ENCODE assay signal across 15 mouse cellular contexts in the genomic region with DNA sequence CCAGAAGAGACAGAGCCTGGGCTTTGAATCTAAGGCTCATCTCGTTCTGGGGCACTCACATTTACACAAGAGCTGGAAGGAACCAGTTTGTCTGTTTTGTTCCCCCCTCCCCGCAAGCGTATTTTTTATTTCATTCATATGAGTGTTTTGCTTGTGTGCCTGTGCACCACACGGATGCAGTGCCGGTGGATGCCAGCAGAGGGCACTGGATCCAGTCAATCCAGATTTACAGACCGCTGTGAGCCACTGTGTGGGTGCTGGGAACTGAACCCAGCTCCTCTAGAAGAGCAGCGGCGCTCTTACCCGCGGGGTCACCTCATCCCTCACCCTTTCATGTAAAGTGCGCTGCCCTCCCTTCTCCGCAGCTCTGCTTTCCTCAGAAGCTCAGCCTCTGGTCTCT. TPM values are rescaled to one million over a fixed set of nuclear protein-coding genes. Genes with fewer than 3 reads are reported as not detected.
DNase-seq lines count a peak whose midpoint lies in the region; ATAC-seq and TF ChIP-seq lines count a peak whose summit lies in the region.
"Had no signal": no experiment of that assay in that cellular context is flagged by ENCODE, and none has a peak within 500 bp of the region (broad histone marks: within the 10 kb centered on the region; RNA-seq: fewer than 3 reads in every experiment).

No protein-coding gene starts in this region.

- no peak overlapping the region for H3K27ac ChIP-seq in liver, adult 2 months (replicated peaks; ENCODE audit: insufficient read depth, low read depth, low read length)
- H3K27ac ChIP-seq in liver, embryonic 11.5 days (ENCODE audit: low read depth, low read length) = no peak overlapping the region
- peak overlapping the region; percentile 79; the same call in 1 of the 2 replicates for H3K27ac ChIP-seq in intestine, embryonic 15.5 days
- H3K27ac ChIP-seq: embryonic facial prominence, embryonic 12.5 days; hindbrain, embryonic 15.5 days had no signal

- TF ChIP-seq POLR2A in liver, adult 2 months (IDR thresholded peaks at IDR 0.05; ENCODE audit: extremely low read depth, insufficient read depth, low read length) = no peak

- H3K9ac ChIP-seq in liver, adult 2 months (ENCODE audit: low read depth, low read length) = no peak overlapping the region
- no peak overlapping the region for H3K9ac ChIP-seq in liver, embryonic 11.5 days (ENCODE audit: low read depth, low read length)
- no peak overlapping the region for H3K9ac ChIP-seq in intestine, embryonic 15.5 days
- H3K9ac ChIP-seq: embryonic facial prominence, embryonic 12.5 days; hindbrain, embryonic 15.5 days had no signal

- no peaks in the 10 kb centered on the region for H3K27me3 ChIP-seq in liver, adult 2 months (ENCODE audit: control insufficient read depth, insufficient read depth, low read length)
- no peaks in the 10 kb centered on the region for H3K27me3 ChIP-seq in liver, embryonic 11.5 days (replicated peaks; ENCODE audit: control insufficient read depth, insufficient read depth, low read length)
- H3K27me3 ChIP-seq in intestine, embryonic 15.5 days (replicated peaks) = no peaks in the 10 kb centered on the region

- no peak for ATAC-seq in liver, embryonic 11.5 days (replicated peaks; ENCODE audit: low FRiP score)
- ATAC-seq in intestine, embryonic 15.5 days = no peak
- ATAC-seq: forebrain, embryonic 16.5 days had no signal

- H3K9me3 ChIP-seq in liver, embryonic 11.5 days (ENCODE audit: control insufficient read depth, low read length) = peaks cover 2% of the 10 kb centered on the region; the same call in 1 of the 2 replicates
- H3K9me3 ChIP-seq in intestine, embryonic 15.5 days = no peaks in the 10 kb centered on the region
- H3K9me3 ChIP-seq: embryonic facial prominence, embryonic 12.5 days; hindbrain, embryonic 15.5 days had no signal

- peaks cover 1% of the 10 kb centered on the region; the same call in 1 of the 2 replicates for H3K79me2 ChIP-seq in liver, adult 2 months (ENCODE audit: control insufficient read depth, insufficient read depth, low read length)

- no peaks in the 10 kb centered on the region for H3K36me3 ChIP-seq in liver, adult 2 months (ENCODE audit: control insufficient read depth, insufficient read depth, low read length)
- no peaks in the 10 kb centered on the region for H3K36me3 ChIP-seq in liver, embryonic 11.5 days (ENCODE audit: control insufficient read depth, insufficient read depth, low read length)
- no peaks in the 10 kb centered on the region for H3K36me3 ChIP-seq in intestine, embryonic 15.5 days
- H3K36me3 ChIP-seq: embryonic facial prominence, embryonic 12.5 days; hindbrain, embryonic 15.5 days had no signal

- 88% methylated on average over 12 of the region's 12 CpGs for WGBS in liver, adult 2 months
- 72% methylated on average over 12 of the region's 12 CpGs for WGBS in liver, embryonic 11.5 days
- 79% methylated on average over 12 of the region's 12 CpGs for WGBS in intestine, embryonic 15.5 days

- peaks cover 2% of the 10 kb centered on the region for H3K4me1 ChIP-seq in liver, adult 2 months (ENCODE audit: control insufficient read depth, insufficient read depth, low read length)
- peaks cover 5% of the 10 kb centered on the region for H3K4me1 ChIP-seq in liver, embryonic 11.5 days (replicated peaks; ENCODE audit: control insufficient read depth, insufficient read depth, low read length)
- H3K4me1 ChIP-seq in intestine, embryonic 15.5 days (replicated peaks) = peaks cover 24% of the 10 kb centered on the region

- peak; percentile 49 for TF ChIP-seq CTCF in liver, adult 2 months (IDR thresholded peaks at IDR 0.05; ENCODE audit: low read depth, low read length)

- no peak overlapping the region for H3K4me2 ChIP-seq in liver, embryonic 11.5 days
- H3K4me2 ChIP-seq in intestine, embryonic 15.5 days (replicated peaks) = no peak overlapping the region
- H3K4me2 ChIP-seq: embryonic facial prominence, embryonic 12.5 days; hindbrain, embryonic 15.5 days had no signal

- DNase-seq in liver, adult 2 months (ENCODE audit: extremely low read depth, low read depth, low spot score) = no peak
- DNase-seq in liver, embryonic 11.5 days (ENCODE audit: low spot score) = no peak
- peak; percentile 32 to 35 for DNase-seq in B cell, adult 2 months
- DNase-seq in ES-CJ7 (ENCODE audit: low read depth, low spot score) = peak; percentile 79
- DNase-seq in urinary bladder, postnatal 4 days (ENCODE audit: low spot score in 2 of 2) = no peak
- DNase-seq in urinary bladder, adult 2 months (ENCODE audit: low spot score) = no peak
- DNase-seq: cerebellum, postnatal 14 days; gastrocnemius, postnatal 36 days; kidney, postnatal 36 days; lung, postnatal 4 days had no signal

- H3K4me3 ChIP-seq in liver, adult 2 months (ENCODE audit: insufficient read depth, low read depth, low read length) = no peak overlapping the region
- no peak overlapping the region for H3K4me3 ChIP-seq in liver, embryonic 11.5 days (ENCODE audit: low read depth, low read length)
- H3K4me3 ChIP-seq in intestine, embryonic 15.5 days (replicated peaks) = no peak overlapping the region
- H3K4me3 ChIP-seq: embryonic facial prominence, embryonic 12.5 days; hindbrain, embryonic 15.5 days had no signal

RNA-seq across cellular contexts. Expression of a gene that starts 1.3 kb away (rescaled TPM):
- total RNA-seq in liver, adult 2 months (2014; rRNA removed) = 23.1 and 30.1 TPM in 2 replicates
- 77.2 and 79.8 TPM in 2 replicates for polyA plus RNA-seq in liver, adult 2 months (2012; rRNA removed)
- polyA plus RNA-seq in liver, embryonic 11.5 days (2014; fragmentation: Nextera tagmentation; extraction: Ambion mirVana) = 56.8 and 58.1 TPM in 2 replicates
- 67.0 and 76.6 TPM in 2 replicates for polyA plus RNA-seq in intestine, embryonic 15.5 days (2015; fragmentation: Nextera tagmentation; extraction: Ambion mirVana)
- polyA plus RNA-seq in urinary bladder, adult 2 months (2012; rRNA removed) = 73.2 and 82.1 TPM in 2 replicates

RNA-seq across cellular contexts. Expression of a gene that starts 35.5 kb away (rescaled TPM):
- total RNA-seq in liver, adult 2 months (2014; rRNA removed) = not detected in 2 replicates
- polyA plus RNA-seq in liver, adult 2 months (2012; rRNA removed) = 0.04 TPM in 1 of 2 replicates, not detected in the other
- 0.12 and 0.30 TPM in 2 replicates for polyA plus RNA-seq in liver, embryonic 11.5 days (2014; fragmentation: Nextera tagmentation; extraction: Ambion mirVana)
- polyA plus RNA-seq in intestine, embryonic 15.5 days (2015; fragmentation: Nextera tagmentation; extraction: Ambion mirVana) = 0.24 and 0.37 TPM in 2 replicates
- 18.8 and 20.0 TPM in 2 replicates for polyA plus RNA-seq in urinary bladder, adult 2 months (2012; rRNA removed)
- total RNA-seq: gastrocnemius, postnatal 36 days; neutrophil, adult 5-6 weeks had no signal

RNA-seq across cellular contexts. Expression of a gene that starts 56.0 kb away (rescaled TPM):
- total RNA-seq in liver, adult 2 months (2014; rRNA removed) = 1.9 and 2.4 TPM in 2 replicates
- polyA plus RNA-seq in liver, adult 2 months (2012; rRNA removed) = 1.9 and 2.0 TPM in 2 replicates
- polyA plus RNA-seq in liver, embryonic 11.5 days (2014; fragmentation: Nextera tagmentation; extraction: Ambion mirVana) = 4.2 and 6.0 TPM in 2 replicates
- 60.0 and 63.0 TPM in 2 replicates for polyA plus RNA-seq in intestine, embryonic 15.5 days (2015; fragmentation: Nextera tagmentation; extraction: Ambion mirVana)
- 97.7 and 118 TPM in 2 replicates for polyA plus RNA-seq in urinary bladder, adult 2 months (2012; rRNA removed)
- total RNA-seq: neutrophil, adult 5-6 weeks had no signal

Comparison
In these comparisons a context has a peak if more than half of its experiments do, and no peak if none do; other contexts are left out.
1. DNase-seq: peak in B cell, adult 2 months (2 of 2) and ES-CJ7 (single experiment); none in liver, adult 2 months (single experiment), liver, embryonic 11.5 days (single experiment), urinary bladder, postnatal 4 days (0 of 2) and urinary bladder, adult 2 months (single experiment).
2. RNA of a gene that starts 35.5 kb away (polyA plus RNA-seq): 18.8 to 20.0 TPM in urinary bladder, adult 2 months; 0.24 to 0.37 TPM in intestine, embryonic 15.5 days, 0.12 to 0.30 TPM in liver, embryonic 11.5 days and 0.04 TPM in liver, adult 2 months; every median in the first group is over 10 times any median in the second.